Mouse (Mus musculus): Measurements from ENCODE around the gene Ints13. TPM values are rescaled to one million over a fixed set of nuclear protein-coding genes. Genes with fewer than 3 reads are reported as not detected.
A peak's percentile ranks its signal among the peaks of the same experiment; 100 is the strongest.

Ints13 gene
- total and polyA plus RNA-seq, 2 experiments from 2014 or later = 23.8 to 40.7 TPM

GRCm38 (mm10) chr6:146611385-146611784 lies 33.8 kb upstream of the Ints13 start:
- DNase-seq (no peak), ATAC-seq (no peak)
- Histone ChIP-seq H3K4me2 (ENCODE audit: low read depth) (no peak overlapping the region), H3K27me3 (ENCODE audit: insufficient read depth, low read length) (no peaks in the 10 kb centered on the region), H3K27ac (ENCODE audit: low read depth, low read length) (no peak overlapping the region), H3K4me1 (ENCODE audit: insufficient read depth) (no peaks in the 10 kb centered on the region), H3K9ac (no peak overlapping the region), H3K36me3 (ENCODE audit: insufficient read depth) (peaks cover 65% of the 10 kb centered on the region), H3K9me3 (ENCODE audit: low read length) (no peaks in the 10 kb centered on the region), H3K4me3 (ENCODE audit: low read depth, low read length) (no peak overlapping the region)
- TF ChIP-seq CTCF (IDR thresholded peaks at IDR 0.05; ENCODE audit: low read depth) = no peak
- 85% methylated on average over 6 of the region's 6 CpGs for WGBS

- no peaks in the 10 kb centered on the region for H3K4me1 ChIP-seq (ENCODE audit: insufficient read depth)
- ATAC-seq (no peak), DNase-seq (no peak)
- peaks cover 64% of the 10 kb centered on the region for H3K36me3 ChIP-seq (ENCODE audit: insufficient read depth)
- WGBS = 80% methylated on average over 10 of the region's 10 CpGs
- no peak overlapping the region for H3K4me3 ChIP-seq (ENCODE audit: low read depth, low read length)
- H3K27me3 ChIP-seq (ENCODE audit: insufficient read depth, low read length) = no peaks in the 10 kb centered on the region
- TF ChIP-seq CTCF (IDR thresholded peaks at IDR 0.05; ENCODE audit: low read depth) = no peak
- H3K9ac ChIP-seq = no peak overlapping the region
- no peaks in the 10 kb centered on the region for H3K9me3 ChIP-seq (ENCODE audit: low read length)
- no peak overlapping the region for H3K4me2 ChIP-seq (ENCODE audit: low read depth)
- H3K27ac ChIP-seq (ENCODE audit: low read depth, low read length) = no peak overlapping the region
Measured at GRCm38 (mm10) chr6:146603651-146604050, 26.0 kb upstream of the Ints13 start.

- DNase-seq = no peak
- Histone ChIP-seq H3K4me1 (ENCODE audit: insufficient read depth) (no peaks in the 10 kb centered on the region), H3K4me3 (ENCODE audit: low read depth, low read length) (no peak overlapping the region), H3K27ac (ENCODE audit: low read depth, low read length) (no peak overlapping the region), H3K9ac (no peak overlapping the region), H3K27me3 (ENCODE audit: insufficient read depth, low read length) (no peaks in the 10 kb centered on the region), H3K9me3 (ENCODE audit: low read length) (no peaks in the 10 kb centered on the region), H3K4me2 (ENCODE audit: low read depth) (no peak overlapping the region), H3K36me3 (ENCODE audit: insufficient read depth) (peaks cover 59% of the 10 kb centered on the region)
- 88% methylated on average over 4 of the region's 4 CpGs for WGBS
- TF ChIP-seq CTCF (IDR thresholded peaks at IDR 0.05; ENCODE audit: low read depth) = no peak
- no peak for ATAC-seq
Measured at GRCm38 (mm10) chr6:146602601-146603000, 25.0 kb upstream of the Ints13 start.

GRCm38 (mm10) chr6:146585134-146585533 lies 7.5 kb upstream of the Ints13 start:
- ATAC-seq = no peak
- DNase-seq = no peak
- Histone ChIP-seq H3K4me2 (ENCODE audit: low read depth) (no peak overlapping the region), H3K4me3 (ENCODE audit: low read depth, low read length) (no peak overlapping the region), H3K4me1 (ENCODE audit: insufficient read depth) (no peaks in the 10 kb centered on the region), H3K9me3 (ENCODE audit: low read length) (no peaks in the 10 kb centered on the region), H3K27ac (ENCODE audit: low read depth, low read length) (no peak overlapping the region), H3K27me3 (ENCODE audit: insufficient read depth, low read length) (no peaks in the 10 kb centered on the region), H3K36me3 (ENCODE audit: insufficient read depth) (peaks cover 39% of the 10 kb centered on the region), H3K9ac (no peak overlapping the region)
- TF ChIP-seq CTCF (IDR thresholded peaks at IDR 0.05; ENCODE audit: low read depth) = no peak
- 95% methylated on average over 5 of the region's 5 CpGs for WGBS

- Histone ChIP-seq H3K36me3 (ENCODE audit: insufficient read depth) (peaks cover 23% of the 10 kb centered on the region), H3K9ac (no peak overlapping the region), H3K4me3 (ENCODE audit: low read depth, low read length) (no peak overlapping the region), H3K4me2 (ENCODE audit: low read depth) (no peak overlapping the region), H3K27ac (ENCODE audit: low read depth, low read length) (no peak overlapping the region), H3K9me3 (ENCODE audit: low read length) (no peaks in the 10 kb centered on the region), H3K27me3 (ENCODE audit: insufficient read depth, low read length) (no peaks in the 10 kb centered on the region), H3K4me1 (ENCODE audit: insufficient read depth) (0 out of 2 replicates have a peak, but pooled peaks cover 3% of the 10 kb centered on the region)
- WGBS = 76% methylated on average over 2 of the region's 2 CpGs
- no peak for TF ChIP-seq CTCF (IDR thresholded peaks at IDR 0.05; ENCODE audit: low read depth)
- no peak for DNase-seq
- ATAC-seq = no peak
Measured at GRCm38 (mm10) chr6:146583366-146584046, 5.9 kb upstream of the Ints13 start.

GRCm38 (mm10) chr6:146580381-146580926 lies 2.8 kb upstream of the Ints13 start:
- TF ChIP-seq CTCF (IDR thresholded peaks at IDR 0.05; ENCODE audit: low read depth) = no peak
- WGBS = 31% methylated on average over 2 of the region's 2 CpGs
- H3K36me3 ChIP-seq (ENCODE audit: insufficient read depth) = no peaks in the 10 kb centered on the region; the same call in 1 of the 2 replicates

GRCm38 (mm10) chr6:146578586-146578985 lies 951 bp upstream of the Ints13 start:
- no peak for TF ChIP-seq CTCF (IDR thresholded peaks at IDR 0.05; ENCODE audit: low read depth)
- ATAC-seq (no peak), DNase-seq (peak; percentile 35)
- no peaks in the 10 kb centered on the region for H3K9me3 ChIP-seq (ENCODE audit: low read length)
- no peaks in the 10 kb centered on the region for H3K36me3 ChIP-seq (ENCODE audit: insufficient read depth)
- H3K27ac ChIP-seq (ENCODE audit: low read depth, low read length) = peak overlapping the region; percentile 97
- H3K4me3 ChIP-seq (ENCODE audit: low read depth, low read length) = peak overlapping the region; percentile 77
- H3K4me1 ChIP-seq (ENCODE audit: insufficient read depth) = peaks cover 18% of the 10 kb centered on the region
- 8% methylated on average over 7 of the region's 7 CpGs for WGBS
- no peaks in the 10 kb centered on the region for H3K27me3 ChIP-seq (ENCODE audit: insufficient read depth, low read length)
- H3K9ac ChIP-seq = peak overlapping the region; percentile 82
- peak overlapping the region; percentile 68 for H3K4me2 ChIP-seq (ENCODE audit: low read depth)

More at GRCm38 (mm10) chr6:146580381-146580926, 2.8 kb upstream of the Ints13 start:
- Histone ChIP-seq H3K4me1 (ENCODE audit: insufficient read depth) (peaks cover 17% of the 10 kb centered on the region), H3K9ac (no peak overlapping the region), H3K27ac (ENCODE audit: low read depth, low read length) (no peak overlapping the region), H3K4me2 (ENCODE audit: low read depth) (no peak overlapping the region), H3K9me3 (ENCODE audit: low read length) (no peaks in the 10 kb centered on the region), H3K27me3 (ENCODE audit: insufficient read depth, low read length) (no peaks in the 10 kb centered on the region), H3K4me3 (ENCODE audit: low read depth, low read length) (no peak overlapping the region)
- no peak for DNase-seq
- no peak for ATAC-seq
